Mouse (Mus musculus) spleen, adult 2 months (tissue): ENCODE results near the gene Ndrg2.

Experiments used
- CTCF ChIP-seq: fragments of 200-500 bp; IDR thresholded peaks from 2 replicates; pipeline ENCODE4 v1.5.1; 2011; ENCODE audit warnings: mild to moderate bottlenecking, inconsistent platforms; ENCODE audit not compliant: insufficient read depth, insufficient read length, insufficient replicate concordance; ENCODE audit errors: extremely low read depth
- POLR2A ChIP-seq: fragments of 200-500 bp; IDR thresholded peaks from 2 replicates; pipeline ENCODE4 v1.6.1; 2011; ENCODE audit warnings: low read depth, low read length, inconsistent platforms

DNA sequence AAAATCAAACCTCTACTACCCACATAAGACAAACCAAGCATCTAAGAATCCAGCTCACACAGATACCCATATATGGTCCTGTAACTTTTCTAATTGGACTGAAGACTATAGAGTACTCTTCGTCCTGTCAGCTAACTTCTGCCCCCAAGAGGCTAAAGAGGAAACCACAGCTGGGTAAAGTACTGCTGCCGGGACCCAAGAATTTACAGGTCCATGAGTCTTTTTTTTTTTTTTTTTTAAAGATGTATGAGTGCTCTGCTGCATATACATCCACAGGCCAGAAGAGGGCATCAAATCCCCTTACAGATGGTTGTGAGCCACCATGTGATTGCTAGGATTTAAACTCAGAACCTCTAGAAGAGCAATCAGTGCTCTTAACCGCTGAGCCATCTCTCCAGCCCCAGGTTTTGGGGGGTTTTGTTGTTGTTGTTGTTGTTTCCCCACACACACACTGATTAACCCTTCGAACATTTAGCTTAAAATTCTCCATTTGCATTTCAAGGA, 30.4 kb downstream of the Ndrg2 start:
- TF ChIP-seq CTCF (no peak), POLR2A (no peak)
